Mouse (Mus musculus) small intestine, adult 2 months (tissue): ENCODE data around the gene Aebp1.

Experiments
- CTCF ChIP-seq: fragments of 200-500 bp; IDR thresholded peaks from 2 replicates; pipeline ENCODE4 v1.5.1; 2012; ENCODE audit warnings: low read depth, mild to moderate bottlenecking, control low read depth, inconsistent platforms, low read length, moderate library complexity, mixed read lengths; ENCODE audit not compliant: insufficient replicate concordance, insufficient read length; ENCODE audit errors: extremely low read depth
- POLR2A ChIP-seq: fragments of 200-500 bp; IDR thresholded peaks from 2 replicates; pipeline ENCODE4 v1.6.1; 2012; ENCODE audit warnings: low read depth, mild to moderate bottlenecking, control low read depth, inconsistent platforms, low read length, moderate library complexity

DNA sequence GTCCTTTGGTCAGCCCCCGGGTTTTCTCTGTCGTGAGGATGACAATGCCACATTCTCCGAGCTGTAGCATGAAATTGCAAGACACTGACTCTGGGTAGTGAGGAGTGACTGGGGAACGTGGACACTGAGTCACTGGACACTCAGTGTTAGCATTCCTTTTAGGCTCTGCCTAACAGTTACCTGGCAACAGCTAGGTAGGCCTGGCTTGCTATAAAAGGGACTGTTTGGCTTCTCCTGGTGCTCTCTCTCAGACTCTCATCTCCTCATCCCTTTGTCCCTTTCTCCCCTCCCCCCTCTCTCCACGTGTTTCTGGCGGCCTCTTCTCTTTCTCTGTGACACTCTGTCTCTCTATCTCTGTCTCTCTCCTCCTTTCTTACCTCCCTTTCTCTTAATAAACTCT is 40.6 kb downstream of the Aebp1 start:
- no peak for TF ChIP-seq CTCF
- no peak for TF ChIP-seq POLR2A
